Mouse (Mus musculus) forebrain, embryonic 11.5 days (tissue): ENCODE results near the gene Fam117a. TPM values are rescaled to one million over a fixed set of nuclear protein-coding genes. Genes with fewer than 3 reads are reported as not detected.

Experiments used
- ATAC-seq: fragments of 200-750 bp; cut with Nextera tagmentation; replicated peaks from 2 replicates; pipeline ENCODE4 v1.8.0; 2017; ENCODE audit warnings: moderate TSS enrichment; ENCODE audit not compliant: low FRiP score
- DNase-seq: peaks from one replicate; pipeline ENCODE4 v3.0.0-alpha.2; 2017; ENCODE audit warnings: low spot score
- H3K27ac ChIP-seq: fragments of 300-500 bp; sonication (generic); 2 replicates; pipeline ENCODE4 v1.5.1; 2014; ENCODE audit warnings: low read depth, low read length
- H3K27me3 ChIP-seq: fragments of 300-500 bp; sonication (generic); 2 replicates; pipeline ENCODE4 v1.6.1; 2014; ENCODE audit warnings: mild to moderate bottlenecking, low read length, mixed read lengths; ENCODE audit not compliant: control insufficient read depth, insufficient read depth
- H3K36me3 ChIP-seq: fragments of 300-500 bp; sonication (generic); 2 replicates; pipeline ENCODE4 v1.6.1; 2014; ENCODE audit warnings: mild to moderate bottlenecking, low read length, moderate library complexity, mixed read lengths; ENCODE audit not compliant: control insufficient read depth, insufficient read depth
- H3K4me1 ChIP-seq: fragments of 300-500 bp; sonication (generic); replicated peaks from 2 replicates; pipeline ENCODE4 v1.6.1; 2014; ENCODE audit warnings: low read length, mixed read lengths; ENCODE audit not compliant: control insufficient read depth, insufficient read depth
- H3K4me2 ChIP-seq: fragments of 300-500 bp; sonication (generic); 2 replicates; pipeline ENCODE4 v1.6.1; 2014; ENCODE audit warnings: low read depth, mild to moderate bottlenecking, low read length, moderate library complexity, mixed read lengths; ENCODE audit not compliant: severe bottlenecking
- H3K4me3 ChIP-seq: fragments of 300-500 bp; sonication (generic); 2 replicates; pipeline ENCODE4 v1.5.1; 2014; ENCODE audit warnings: low read depth, low read length
- H3K9ac ChIP-seq: fragments of 300-500 bp; sonication (generic); 2 replicates; pipeline ENCODE4 v1.6.1; 2014; ENCODE audit warnings: low read length
- H3K9me3 ChIP-seq: fragments of 300-500 bp; sonication (generic); 2 replicates; pipeline ENCODE4 v1.6.1; 2016; ENCODE audit warnings: low read length, mixed read lengths; ENCODE audit not compliant: control insufficient read depth
- WGBS: fragments of 180-500 bp; shearing (Covaris S2); extraction: QIAGEN DNeasy Blood & Tissue Kit; methylation state at CpG from one replicate; pipeline ENCODE4 v1.1.7; 2014; 5-methylcytosine and 5-hydroxymethylcytosine counted together
- polyA plus RNA-seq: library from polyadenylated mRNA; unstranded; fragments of >200 nt; fragmentation: Nextera tagmentation; extraction: Ambion mirVana; gene quantifications from 2 replicates; pipeline ENCODE4 v1.2.1, GENCODE M21; 2014

The Fam117a gene
- polyA plus RNA-seq, 1 experiment from 2014 or later: 8.9 TPM

GRCm38 (mm10) chr11:95309510-95310006, 27.3 kb upstream of the Fam117a start:
- Histone ChIP-seq H3K4me2 (peak overlapping the region; percentile 66), H3K27ac (peak overlapping the region; percentile 88), H3K4me1 (peaks cover 8% of the 10 kb centered on the region; the same call in 1 of the 2 replicates), H3K9me3 (no peaks in the 10 kb centered on the region), H3K36me3 (no peaks in the 10 kb centered on the region), H3K27me3 (no peaks in the 10 kb centered on the region), H3K4me3 (peak overlapping the region; percentile 90), H3K9ac (peak overlapping the region; percentile 96)
- DNase-seq (peak; percentile 97), ATAC-seq (peak; percentile 96)
- WGBS: under 1% methylated on average over 37 of the region's 37 CpGs

DNA sequence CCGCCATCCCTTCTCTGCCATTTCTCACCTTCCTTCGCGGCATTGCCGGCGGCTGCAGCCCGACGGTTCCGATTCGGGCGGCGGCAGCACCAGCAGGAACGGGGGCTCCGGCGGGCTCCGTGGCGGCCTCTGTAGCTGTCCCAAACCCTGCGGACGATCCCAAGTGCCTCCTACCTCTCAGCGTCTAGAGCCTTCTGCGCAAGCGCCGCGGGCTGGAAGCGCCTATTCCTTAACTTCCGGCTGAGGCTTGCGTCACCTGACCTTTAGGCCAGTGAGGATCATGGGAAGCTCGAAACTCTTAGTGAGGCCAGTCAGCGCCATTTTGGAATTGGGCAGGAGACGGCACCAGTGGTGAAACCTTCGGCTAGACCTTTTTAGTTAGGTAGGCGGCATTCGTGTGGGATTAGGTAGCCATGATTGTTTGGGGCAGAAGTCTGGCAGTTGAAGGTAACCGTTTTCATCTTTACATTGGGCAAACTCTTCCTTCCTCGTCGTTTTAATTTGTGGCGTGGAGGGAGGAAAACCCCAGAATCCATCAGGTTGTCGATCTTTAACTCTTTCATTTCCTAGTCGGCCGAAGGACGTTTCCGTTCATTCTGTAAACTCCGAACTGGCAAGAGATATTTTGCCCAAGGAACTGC, 26.7 kb upstream of the Fam117a start, which contains the start of gene Kat7:
Kat7 (minus strand) TSS at position 240 of the 641 bp plus-strand sequence.
- Histone ChIP-seq H3K4me1 (peaks cover 8% of the 10 kb centered on the region; the same call in 1 of the 2 replicates), H3K36me3 (no peaks in the 10 kb centered on the region), H3K4me2 (peak within 1 kb of the TSS; percentile 79), H3K9ac (peak within 1 kb of the TSS; percentile 96), H3K27ac (peak within 1 kb of the TSS; percentile 88), H3K27me3 (no peaks in the 10 kb centered on the region), H3K9me3 (no peaks in the 10 kb centered on the region), H3K4me3 (peak within 1 kb of the TSS; percentile 90)
- DNase-seq (peak; percentile 96), ATAC-seq (peak; percentile 94)
- WGBS: under 1% methylated on average over 42 of the region's 42 CpGs

DNA sequence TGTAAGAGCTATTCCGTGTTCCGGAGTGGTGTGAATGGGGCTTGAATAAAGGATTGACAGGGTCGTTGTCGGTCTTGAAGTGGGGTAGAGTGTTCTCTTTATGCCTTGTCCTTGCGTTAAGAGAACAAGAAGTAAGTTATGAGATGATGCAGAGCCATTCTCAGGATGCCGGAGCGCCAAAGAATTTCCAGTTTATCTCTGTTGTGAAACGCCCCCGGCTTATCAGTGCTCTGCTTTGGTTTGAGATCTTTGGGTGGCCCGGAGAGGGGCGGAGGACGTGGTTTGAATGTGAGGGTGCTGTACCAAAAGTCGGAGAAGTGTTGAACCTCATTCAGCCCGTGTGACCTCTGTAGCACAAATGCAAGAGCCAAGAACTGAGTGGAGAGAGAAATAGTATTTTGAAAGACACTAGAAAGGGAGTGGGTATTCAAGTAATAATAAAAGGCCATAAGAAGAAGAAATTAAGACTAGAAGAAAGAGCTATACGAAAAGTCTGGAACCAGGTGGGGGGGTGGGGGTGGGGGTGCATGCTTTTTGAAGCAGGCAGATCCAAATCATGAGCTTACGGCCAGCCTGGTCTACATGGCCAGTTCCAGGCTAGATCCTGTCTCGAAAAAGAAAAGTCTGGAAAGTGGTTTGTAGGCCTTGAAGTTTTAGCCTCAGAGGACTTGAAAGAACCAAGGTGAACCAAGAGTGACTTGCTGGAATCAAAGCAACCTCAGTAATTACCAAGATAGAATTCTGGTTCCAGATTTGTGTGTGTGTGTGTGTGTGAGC, 26.0 kb upstream of the Fam117a start:
- peak overlapping the region; percentile 61 for H3K27ac ChIP-seq
- 5% methylated on average over 17 of the region's 17 CpGs for WGBS

GRCm38 (mm10) chr11:95311425-95311807, 25.4 kb upstream of the Fam117a start:
- Histone ChIP-seq H3K27ac (no peak overlapping the region), H3K9ac (no peak overlapping the region), H3K9me3 (no peaks in the 10 kb centered on the region), H3K36me3 (no peaks in the 10 kb centered on the region), H3K4me2 (peak overlapping the region; percentile 79), H3K4me3 (peak overlapping the region; percentile 90; the same call in 1 of the 2 replicates), H3K27me3 (no peaks in the 10 kb centered on the region), H3K4me1 (peaks cover 8% of the 10 kb centered on the region; the same call in 1 of the 2 replicates)
- WGBS: 14% methylated on average over 5 of the region's 5 CpGs
- DNase-seq: no peak
- no peak for ATAC-seq

More for the DNA sequence above, 26.0 kb upstream of the Fam117a start:
- H3K4me3 ChIP-seq: peak overlapping the region; percentile 90
- peak overlapping the region; percentile 69 for H3K9ac ChIP-seq
- ATAC-seq: peak; percentile 4; the same call in 1 of the 2 replicates
- H3K9me3 ChIP-seq: no peaks in the 10 kb centered on the region
- H3K27me3 ChIP-seq: no peaks in the 10 kb centered on the region
- H3K4me1 ChIP-seq: peaks cover 8% of the 10 kb centered on the region; the same call in 1 of the 2 replicates
- no peaks in the 10 kb centered on the region for H3K36me3 ChIP-seq
- DNase-seq: peak; percentile 57
- H3K4me2 ChIP-seq: peak overlapping the region; percentile 79

DNA sequence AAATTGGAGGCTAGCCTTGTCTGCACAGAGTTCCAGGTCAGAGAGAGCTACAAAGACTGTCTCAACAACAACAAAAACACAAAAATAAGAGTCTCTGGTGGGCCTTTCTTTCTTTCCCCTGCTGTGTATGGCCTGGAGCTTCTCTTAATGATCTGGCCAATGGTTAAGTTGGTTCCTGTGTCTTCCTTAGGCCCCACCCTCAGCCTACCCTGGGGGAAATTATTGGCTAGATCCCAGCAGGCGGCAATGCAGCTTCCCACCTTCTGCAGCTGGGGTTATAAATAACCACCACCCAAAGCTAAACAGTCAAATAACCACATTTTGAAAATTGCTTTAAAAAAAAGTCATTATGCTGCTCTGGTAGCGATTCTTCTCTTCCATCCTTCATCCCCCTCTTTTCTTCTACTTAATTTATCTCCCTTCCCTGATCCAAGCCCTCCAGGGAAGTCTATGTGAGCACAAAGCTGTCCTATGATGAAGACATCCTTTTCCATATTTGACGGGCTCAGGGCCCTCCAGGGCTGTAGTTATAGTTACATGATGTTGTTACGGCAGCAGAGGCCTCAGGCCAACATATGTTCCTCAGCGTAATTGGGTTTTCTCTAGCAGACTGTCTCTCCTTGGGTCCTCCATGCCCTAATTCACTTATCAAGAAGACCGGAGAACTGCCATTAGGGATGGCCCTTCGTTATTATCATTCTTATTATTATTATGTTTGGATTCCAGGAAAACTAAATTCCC, 21.4 kb upstream of the Fam117a start:
- ATAC-seq (no peak), DNase-seq (no peak)
- Histone ChIP-seq H3K27ac (no peak overlapping the region), H3K9me3 (no peaks in the 10 kb centered on the region), H3K4me1 (peaks cover 7% of the 10 kb centered on the region; the same call in 1 of the 2 replicates), H3K4me3 (no peak overlapping the region), H3K9ac (no peak overlapping the region), H3K27me3 (no peaks in the 10 kb centered on the region), H3K4me2 (no peak overlapping the region), H3K36me3 (no peaks in the 10 kb centered on the region)
- 84% methylated on average over 7 of the region's 7 CpGs for WGBS

DNA sequence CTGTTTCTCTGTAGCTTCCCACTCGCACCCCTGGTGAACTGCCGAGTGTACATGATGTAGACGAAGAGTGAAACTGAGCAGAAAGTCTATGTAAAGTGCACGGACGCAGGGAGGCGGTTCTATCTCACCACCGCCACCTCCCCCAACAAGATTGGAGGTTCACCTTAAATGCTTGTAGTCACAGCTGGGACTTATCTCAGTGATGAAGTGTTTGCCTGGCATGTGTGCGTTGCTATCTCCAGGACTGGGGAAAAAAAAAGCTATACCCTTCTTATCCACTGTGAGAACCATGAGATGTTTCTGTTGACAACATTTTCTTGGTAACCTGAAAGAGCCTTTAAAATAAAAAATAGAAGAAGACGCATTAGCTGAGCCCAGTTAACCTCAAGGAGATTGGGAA, 18.7 kb upstream of the Fam117a start:
- no peaks in the 10 kb centered on the region for H3K4me1 ChIP-seq
- no peak overlapping the region for H3K4me2 ChIP-seq
- ATAC-seq: no peak
- DNase-seq: no peak
- no peak overlapping the region for H3K4me3 ChIP-seq
- H3K27ac ChIP-seq: no peak overlapping the region
- no peaks in the 10 kb centered on the region for H3K36me3 ChIP-seq
- WGBS: 87% methylated on average over 9 of the region's 9 CpGs
- H3K9me3 ChIP-seq: no peaks in the 10 kb centered on the region
- H3K27me3 ChIP-seq: no peaks in the 10 kb centered on the region
- no peak overlapping the region for H3K9ac ChIP-seq

GRCm38 (mm10) chr11:95319506-95319905, 17.3 kb upstream of the Fam117a start:
- no peaks in the 10 kb centered on the region for H3K9me3 ChIP-seq
- no peak for ATAC-seq
- H3K4me2 ChIP-seq: no peak overlapping the region
- no peak for DNase-seq
- no peaks in the 10 kb centered on the region for H3K27me3 ChIP-seq
- H3K27ac ChIP-seq: no peak overlapping the region
- no peaks in the 10 kb centered on the region for H3K36me3 ChIP-seq
- WGBS: 66% methylated on average over 1 of the region's 1 CpGs
- no peaks in the 10 kb centered on the region for H3K4me1 ChIP-seq
- H3K9ac ChIP-seq: no peak overlapping the region
- no peak overlapping the region for H3K4me3 ChIP-seq

GRCm38 (mm10) chr11:95320010-95320409, 16.8 kb upstream of the Fam117a start:
- WGBS: 100% methylated on average over 1 of the region's 1 CpGs
- Histone ChIP-seq H3K4me3 (no peak overlapping the region), H3K27me3 (no peaks in the 10 kb centered on the region), H3K4me1 (no peaks in the 10 kb centered on the region), H3K9me3 (no peaks in the 10 kb centered on the region), H3K4me2 (no peak overlapping the region), H3K27ac (no peak overlapping the region), H3K36me3 (no peaks in the 10 kb centered on the region), H3K9ac (no peak overlapping the region)
- ATAC-seq: no peak
- no peak for DNase-seq
